1 mouse cellular context compared by ENCODE assay signal in genomic region chr5:120938586-120938985, GRCm38 (mm10).
TF ChIP-seq lines count a peak whose summit lies in the region.

No protein-coding gene starts in this region.

TF ChIP-seq in CH12.LX, 34 proteins besides CTCF, POLR2A, EP300 and RAD21 (continued from another document):
- no peak for TF ChIP-seq CHD1 (IDR thresholded peaks at IDR 0.05; ENCODE audit: low read depth, low read length)
- TF ChIP-seq UBTF (IDR thresholded peaks at IDR 0.05; ENCODE audit: low read depth, low read length), result no peak
- no peak for TF ChIP-seq JUND (conservative IDR thresholded peaks at IDR 0.05; ENCODE audit: low read depth, low read length)
- TF ChIP-seq NELFE (IDR thresholded peaks at IDR 0.05; ENCODE audit: low read depth, low read length), result no peak
- no peak for TF ChIP-seq ETS1 (conservative IDR thresholded peaks at IDR 0.05; ENCODE audit: low read depth, low read length)
- no peak for TF ChIP-seq SMC3 (IDR thresholded peaks at IDR 0.05; ENCODE audit: low read depth, low read length)
- TF ChIP-seq IRF4 (IDR thresholded peaks at IDR 0.05; ENCODE audit: low read depth, low read length), result no peak
